Mouse (Mus musculus): ENCODE results near the gene Ankrd37. TPM values are rescaled to one million over a fixed set of nuclear protein-coding genes. Genes with fewer than 3 reads are reported as not detected.
A peak's percentile ranks its signal among the peaks of the same experiment; 100 is the strongest.

Ankrd37 gene
- total and polyA plus RNA-seq, 3 experiments, result 15.5 to 30.8 TPM; not detected in 1

- H3K4me1 ChIP-seq (ENCODE audit: control insufficient read depth in 1 of 2, insufficient read depth in 2 of 2, low read length in 2 of 2), result peaks cover 11 to 20% of the 10 kb centered on the region in 2 experiments; a peak in 3 of 4 replicates
- no peaks in the 10 kb centered on the region for H3K27me3 ChIP-seq (ENCODE audit: control insufficient read depth in 1 of 2, insufficient read depth in 2 of 2, low read length in 2 of 2)
- peak overlapping the region; percentile 71 to 86 for H3K4me3 ChIP-seq (ENCODE audit: control insufficient read depth in 1 of 2, insufficient read depth in 1 of 2, low read depth in 2 of 2, low read length in 2 of 2)
- H3K9ac ChIP-seq (ENCODE audit: control insufficient read depth, low read depth, low read length, poor library complexity, severe bottlenecking), result peak overlapping the region; percentile 75
- peaks cover 19 to 24% of the 10 kb centered on the region in 2 experiments; a peak in 3 of 4 replicates for H3K36me3 ChIP-seq (ENCODE audit: control insufficient read depth in 1 of 2, insufficient read depth in 2 of 2, low read length in 2 of 2)
- DNase-seq (ENCODE audit: low read depth, low spot score), result peak; percentile 99
- H3K9me3 ChIP-seq (replicated peaks; ENCODE audit: insufficient read depth, low read length), result no peaks in the 10 kb centered on the region
- H3K79me2 ChIP-seq (ENCODE audit: control insufficient read depth, insufficient read depth, low read length, poor library complexity), result peaks cover 8% of the 10 kb centered on the region
- H3K27ac ChIP-seq (ENCODE audit: control insufficient read depth, low read depth, low read length), result peak overlapping the region; percentile 74
- TF ChIP-seq ZNF384 (IDR thresholded peaks at IDR 0.05; ENCODE audit: low read depth, low read length) (no peak), HCFC1 (IDR thresholded peaks at IDR 0.05; ENCODE audit: low read depth, low read length) (peak; percentile 76), TCF12 (IDR thresholded peaks at IDR 0.05; ENCODE audit: low read depth, low read length) (peak; percentile 62; the same call in 1 of the 2 replicates), CHD1 (IDR thresholded peaks at IDR 0.05; ENCODE audit: low read depth, low read length) (no peak), JUND (IDR thresholded peaks at IDR 0.05; ENCODE audit: low read depth, low read length) (no peak), KAT2A (conservative IDR thresholded peaks at IDR 0.05; ENCODE audit: low read depth, low read length) (no peak; the same call in 1 of the 2 replicates), SIN3A (IDR thresholded peaks at IDR 0.05; ENCODE audit: low read length) (peak; percentile 98), TBP (IDR thresholded peaks at IDR 0.05; ENCODE audit: low read depth, low read length) (peak; percentile 86), UBTF (IDR thresholded peaks at IDR 0.05; ENCODE audit: borderline replicate concordance, insufficient read depth, low read depth, low read length) (no peak), POLR2AphosphoS2 (IDR thresholded peaks at IDR 0.05; ENCODE audit: low read length) (peak; percentile 80), TAL1 (IDR thresholded peaks at IDR 0.05; ENCODE audit: low read length) (no peak), ZKSCAN1 (IDR thresholded peaks at IDR 0.05; ENCODE audit: low read depth, low read length) (no peak), GATA1 (IDR thresholded peaks at IDR 0.05; ENCODE audit: low read depth, low read length) (no peak), RCOR1 (IDR thresholded peaks at IDR 0.05; ENCODE audit: low read depth, low read length) (no peak), MAFK (IDR thresholded peaks at IDR 0.05; ENCODE audit: borderline replicate concordance, low read depth, low read length) (no peak), NRF1 (IDR thresholded peaks at IDR 0.05; ENCODE audit: insufficient read depth, low read depth, low read length, poor library complexity, severe bottlenecking) (peak; percentile 96), ZC3H11A (IDR thresholded peaks at IDR 0.05; ENCODE audit: low read depth, low read length) (no peak), CHD2 (IDR thresholded peaks at IDR 0.05; ENCODE audit: low read length) (no peak), USF1 (IDR thresholded peaks at IDR 0.05; ENCODE audit: low read depth, low read length) (peak; percentile 39; the same call in 1 of the 2 replicates), POLR2AphosphoS5 (IDR thresholded peaks at IDR 0.05; ENCODE audit: borderline replicate concordance, low read depth, low read length) (0 out of 2 replicates have a peak, but pooled peaks have one; percentile 11), RAD21 (IDR thresholded peaks at IDR 0.05; ENCODE audit: low read depth, low read length) (no peak), GABPA (IDR thresholded peaks at IDR 0.05; ENCODE audit: low read depth, low read length) (no peak), ZMIZ1 (IDR thresholded peaks at IDR 0.05; ENCODE audit: low read depth, low read length) (peak; percentile 95), POLR2A (IDR thresholded peaks at IDR 0.05; ENCODE audit: control insufficient read depth in 1 of 2, insufficient read depth in 1 of 2, low read depth in 1 of 2, low read length in 2 of 2, poor library complexity in 1 of 2) (peak; percentile 75 to 80), BHLHE40 (IDR thresholded peaks at IDR 0.05; ENCODE audit: borderline replicate concordance, low read depth, low read length) (0 out of 2 replicates have a peak, but pooled peaks have one; percentile 11), CTCF (IDR thresholded peaks at IDR 0.05 in 2 of 3, conservative IDR thresholded peaks at IDR 0.05 in 1 of 3; ENCODE audit: control insufficient read depth in 1 of 3, insufficient read depth in 1 of 3, low read depth in 2 of 3, low read length in 3 of 3, poor library complexity in 1 of 3, severe bottlenecking in 1 of 3) (no peak), NELFE (IDR thresholded peaks at IDR 0.05; ENCODE audit: low read depth, low read length) (peak; percentile 76), ELF1 (IDR thresholded peaks at IDR 0.05; ENCODE audit: low read depth, low read length) (no peak), MEF2A (IDR thresholded peaks at IDR 0.05; ENCODE audit: extremely low read depth, insufficient replicate concordance, low read depth, low read length, poor library complexity, severe bottlenecking) (no peak), MYB (IDR thresholded peaks at IDR 0.05; ENCODE audit: low read depth, low read length) (no peak), EP300 (IDR thresholded peaks at IDR 0.05; ENCODE audit: low read depth in 1 of 2, low read length in 2 of 2) (peak in 1 of 2 experiments; percentile 45; a peak in 1 of 4 replicates), SMC3 (IDR thresholded peaks at IDR 0.05; ENCODE audit: low read depth, low read length) (no peak), ETS1 (IDR thresholded peaks at IDR 0.05; ENCODE audit: low read depth, low read length) (peak; percentile 11; the same call in 1 of the 2 replicates), MAX (IDR thresholded peaks at IDR 0.05; ENCODE audit: low read length) (peak; percentile 85), MYC (IDR thresholded peaks at IDR 0.05; ENCODE audit: low read depth, low read length) (peak; percentile 55; the same call in 1 of the 2 replicates)
Measured at GRCm38 (mm10) chr8:45999784-46000705, 5.5 kb downstream of the Ankrd37 start.

Measured in MEL (cell line).